Mouse (Mus musculus) activated CD4-positive, CD25-positive, alpha-beta regulatory T cell (primary cell): ENCODE results near the gene Cfap77. TPM values are rescaled to one million over a fixed set of nuclear protein-coding genes. Genes with fewer than 3 reads are reported as not detected.

Experiments
- polyA plus RNA-seq, 2 experiments: library from polyadenylated mRNA; unstranded; fragments of 100-300 nt; shearing (Covaris generic); gene quantifications; one replicate each; pipeline ENCODE4 v1.2.1; 2017

Cfap77 gene
- polyA plus RNA-seq = under 1 TPM in 1 of 2 experiments, not detected in 1; 0.81 TPM

GRCm38 (mm10) chr2:29054991-29055390, at the start of gene Cfap77:
TSS of gene Cfap77 (minus strand) at chr2:29055066.

GRCm38 (mm10) chr2:29060135-29060597, 5.3 kb upstream of the Cfap77 start, which contains the start of gene Ttf1:
TSS of gene Ttf1 (plus strand) at chr2:29060262.

GRCm38 (mm10) chr2:28916513-28916865, 138.4 kb downstream of the Cfap77 start, which contains the start of gene Barhl1:
TSS of gene Barhl1 (minus strand) at chr2:28916668.

Other genes with a start within 250 kb of the Cfap77 start
- gene Gtf3c4, start 214.7 kb downstream of the Cfap77 start, polyA plus RNA-seq = 10 to 100 TPM in 1 of 2 experiments, 1 to 10 TPM in 1; 7.0 to 11.6 TPM
- gene Ddx31, start 214.7 kb downstream of the Cfap77 start, polyA plus RNA-seq = 10 to 100 TPM; 16.1 to 18.4 TPM
- under 1 TPM in 1 of 2 experiments, not detected in 1; 0.18 TPM for gene Barhl1, start 138.4 kb downstream of the Cfap77 start, polyA plus RNA-seq
- 10 to 100 TPM; 21.1 to 24.0 TPM for gene Ttf1, start 5.2 kb upstream of the Cfap77 start, polyA plus RNA-seq
- gene Setx, start 69.1 kb upstream of the Cfap77 start, polyA plus RNA-seq = 10 to 100 TPM; 72.9 to 75.3 TPM
- 10 to 100 TPM in 1 of 2 experiments, 1 to 10 TPM in 1; 4.1 to 10.5 TPM for gene Ntng2, start 197.9 kb upstream of the Cfap77 start, polyA plus RNA-seq